Mouse (Mus musculus): ENCODE measurements around the gene Prkch. TPM values are rescaled to one million over a fixed set of nuclear protein-coding genes. Genes with fewer than 3 reads are reported as not detected.

Gene Prkch
- total and polyA plus RNA-seq, 3 experiments: 0.33 TPM; not detected in 2

GRCm38 (mm10) chr12:73701999-73702398 lies 117.4 kb downstream of the Prkch start:
- peaks cover 17% of the 10 kb centered on the region; the same call in 1 of the 2 replicates for H3K9me3 ChIP-seq (replicated peaks)
- H3K27me3 ChIP-seq (ENCODE audit: insufficient read depth, low read length): 0 out of 2 replicates have a peak, but pooled peaks cover 3% of the 10 kb centered on the region
- H3K4me1 ChIP-seq (ENCODE audit: insufficient read depth, low read depth, low read length): no peaks in the 10 kb centered on the region
- no peak for DNase-seq (ENCODE audit: low spot score)
- H3K4me3 ChIP-seq (ENCODE audit: low read depth, low read length): no peak overlapping the region
- ATAC-seq (ENCODE audit: extremely low read depth, insufficient number of reproducible peaks, low FRiP score, poor library complexity, severe bottlenecking): no peak
- TF ChIP-seq TAL1 (conservative IDR thresholded peaks at IDR 0.05; ENCODE audit: low read depth, low read length): no peak
- TF ChIP-seq GATA2 (IDR thresholded peaks at IDR 0.05; ENCODE audit: borderline replicate concordance, low read depth, low read length): no peak
- TF ChIP-seq POLR2AphosphoS5 (IDR thresholded peaks at IDR 0.05; ENCODE audit: insufficient replicate concordance, low read depth, low read length): no peak
- TF ChIP-seq GATA1 (IDR thresholded peaks at IDR 0.05; ENCODE audit: borderline replicate concordance, low read length): no peak
- TF ChIP-seq CTCF (IDR thresholded peaks at IDR 0.05; ENCODE audit: low read depth, low read length): no peak
- no peaks in the 10 kb centered on the region for H3K36me3 ChIP-seq (replicated peaks)

- no peak for TF ChIP-seq POLR2AphosphoS5 (IDR thresholded peaks at IDR 0.05; ENCODE audit: insufficient replicate concordance, low read depth, low read length)
- no peak for TF ChIP-seq TAL1 (conservative IDR thresholded peaks at IDR 0.05; ENCODE audit: low read depth, low read length)
- no peak for TF ChIP-seq GATA2 (IDR thresholded peaks at IDR 0.05; ENCODE audit: borderline replicate concordance, low read depth, low read length)
- no peak for TF ChIP-seq CTCF (IDR thresholded peaks at IDR 0.05; ENCODE audit: low read depth, low read length)
- TF ChIP-seq GATA1 (IDR thresholded peaks at IDR 0.05; ENCODE audit: borderline replicate concordance, low read length): no peak
- Histone ChIP-seq H3K4me1 (ENCODE audit: insufficient read depth, low read depth, low read length) (no peaks in the 10 kb centered on the region), H3K9me3 (replicated peaks) (peaks cover 13% of the 10 kb centered on the region; the same call in 1 of the 2 replicates), H3K36me3 (replicated peaks) (no peaks in the 10 kb centered on the region), H3K4me3 (ENCODE audit: low read depth, low read length) (no peak overlapping the region), H3K27me3 (ENCODE audit: insufficient read depth, low read length) (0 out of 2 replicates have a peak, but pooled peaks cover 3% of the 10 kb centered on the region)
- ATAC-seq (ENCODE audit: extremely low read depth, insufficient number of reproducible peaks, low FRiP score, poor library complexity, severe bottlenecking) (no peak), DNase-seq (ENCODE audit: low spot score) (no peak)
Observed at GRCm38 (mm10) chr12:73704382-73704781, 119.8 kb downstream of the Prkch start.

- no peaks in the 10 kb centered on the region for H3K36me3 ChIP-seq (replicated peaks)
Observed at GRCm38 (mm10) chr12:73705097-73705690, 120.6 kb downstream of the Prkch start.

GRCm38 (mm10) chr12:73708498-73708897 lies 123.9 kb downstream of the Prkch start:
- no peak for TF ChIP-seq GATA1 (IDR thresholded peaks at IDR 0.05; ENCODE audit: borderline replicate concordance, low read length)
- TF ChIP-seq POLR2AphosphoS5 (IDR thresholded peaks at IDR 0.05; ENCODE audit: insufficient replicate concordance, low read depth, low read length): no peak
- TF ChIP-seq GATA2 (IDR thresholded peaks at IDR 0.05; ENCODE audit: borderline replicate concordance, low read depth, low read length): no peak
- TF ChIP-seq CTCF (IDR thresholded peaks at IDR 0.05; ENCODE audit: low read depth, low read length): no peak
- no peak for TF ChIP-seq TAL1 (conservative IDR thresholded peaks at IDR 0.05; ENCODE audit: low read depth, low read length)
- no peak for DNase-seq (ENCODE audit: low spot score)
- no peak for ATAC-seq (ENCODE audit: extremely low read depth, insufficient number of reproducible peaks, low FRiP score, poor library complexity, severe bottlenecking)
- Histone ChIP-seq H3K4me3 (ENCODE audit: low read depth, low read length) (no peak overlapping the region), H3K27me3 (ENCODE audit: insufficient read depth, low read length) (peaks cover 3% of the 10 kb centered on the region; the same call in 1 of the 2 replicates), H3K9me3 (replicated peaks) (peaks cover 11% of the 10 kb centered on the region; the same call in 1 of the 2 replicates), H3K36me3 (replicated peaks) (no peaks in the 10 kb centered on the region), H3K4me1 (ENCODE audit: insufficient read depth, low read depth, low read length) (no peaks in the 10 kb centered on the region)

More at GRCm38 (mm10) chr12:73705097-73705690, 120.6 kb downstream of the Prkch start:
- no peak overlapping the region for H3K4me3 ChIP-seq (ENCODE audit: low read depth, low read length)
- H3K27me3 ChIP-seq (ENCODE audit: insufficient read depth, low read length): no peaks in the 10 kb centered on the region
- no peaks in the 10 kb centered on the region for H3K4me1 ChIP-seq (ENCODE audit: insufficient read depth, low read depth, low read length)
- no peak for TF ChIP-seq POLR2AphosphoS5 (IDR thresholded peaks at IDR 0.05; ENCODE audit: insufficient replicate concordance, low read depth, low read length)
- no peak for TF ChIP-seq CTCF (IDR thresholded peaks at IDR 0.05; ENCODE audit: low read depth, low read length)
- no peak for TF ChIP-seq GATA1 (IDR thresholded peaks at IDR 0.05; ENCODE audit: borderline replicate concordance, low read length)
- TF ChIP-seq TAL1 (conservative IDR thresholded peaks at IDR 0.05; ENCODE audit: low read depth, low read length): no peak
- no peak for TF ChIP-seq GATA2 (IDR thresholded peaks at IDR 0.05; ENCODE audit: borderline replicate concordance, low read depth, low read length)
- H3K9me3 ChIP-seq (replicated peaks): peaks cover 10% of the 10 kb centered on the region; the same call in 1 of the 2 replicates
- ATAC-seq (ENCODE audit: extremely low read depth, insufficient number of reproducible peaks, low FRiP score, poor library complexity, severe bottlenecking) (no peak), DNase-seq (ENCODE audit: low spot score) (no peak)

GRCm38 (mm10) chr12:73708920-73709319 lies 124.3 kb downstream of the Prkch start:
- ATAC-seq (ENCODE audit: extremely low read depth, insufficient number of reproducible peaks, low FRiP score, poor library complexity, severe bottlenecking): no peak

GRCm38 (mm10) chr12:73710846-73711245 lies 126.2 kb downstream of the Prkch start:
- DNase-seq (ENCODE audit: low spot score): no peak
- ATAC-seq (ENCODE audit: extremely low read depth, insufficient number of reproducible peaks, low FRiP score, poor library complexity, severe bottlenecking): no peak
- Histone ChIP-seq H3K4me3 (ENCODE audit: low read depth, low read length) (no peak overlapping the region), H3K27me3 (ENCODE audit: insufficient read depth, low read length) (peaks cover 3% of the 10 kb centered on the region; the same call in 1 of the 2 replicates), H3K4me1 (ENCODE audit: insufficient read depth, low read depth, low read length) (no peaks in the 10 kb centered on the region), H3K9me3 (replicated peaks) (peaks cover 8% of the 10 kb centered on the region; the same call in 1 of the 2 replicates), H3K36me3 (replicated peaks) (no peaks in the 10 kb centered on the region)
- no peak for TF ChIP-seq GATA2 (IDR thresholded peaks at IDR 0.05; ENCODE audit: borderline replicate concordance, low read depth, low read length)
- TF ChIP-seq POLR2AphosphoS5 (IDR thresholded peaks at IDR 0.05; ENCODE audit: insufficient replicate concordance, low read depth, low read length): no peak
- TF ChIP-seq TAL1 (conservative IDR thresholded peaks at IDR 0.05; ENCODE audit: low read depth, low read length): no peak
- no peak for TF ChIP-seq CTCF (IDR thresholded peaks at IDR 0.05; ENCODE audit: low read depth, low read length)
- TF ChIP-seq GATA1 (IDR thresholded peaks at IDR 0.05; ENCODE audit: borderline replicate concordance, low read length): no peak

More at GRCm38 (mm10) chr12:73708920-73709319, 124.3 kb downstream of the Prkch start:
- Histone ChIP-seq H3K27me3 (ENCODE audit: insufficient read depth, low read length) (peaks cover 3% of the 10 kb centered on the region; the same call in 1 of the 2 replicates), H3K4me3 (ENCODE audit: low read depth, low read length) (no peak overlapping the region), H3K9me3 (replicated peaks) (peaks cover 10% of the 10 kb centered on the region; the same call in 1 of the 2 replicates), H3K36me3 (replicated peaks) (no peaks in the 10 kb centered on the region), H3K4me1 (ENCODE audit: insufficient read depth, low read depth, low read length) (no peaks in the 10 kb centered on the region)
- no peak for DNase-seq (ENCODE audit: low spot score)
- TF ChIP-seq GATA1 (IDR thresholded peaks at IDR 0.05; ENCODE audit: borderline replicate concordance, low read length): no peak
- TF ChIP-seq CTCF (IDR thresholded peaks at IDR 0.05; ENCODE audit: low read depth, low read length): no peak
- TF ChIP-seq GATA2 (IDR thresholded peaks at IDR 0.05; ENCODE audit: borderline replicate concordance, low read depth, low read length): no peak
- TF ChIP-seq POLR2AphosphoS5 (IDR thresholded peaks at IDR 0.05; ENCODE audit: insufficient replicate concordance, low read depth, low read length): no peak
- no peak for TF ChIP-seq TAL1 (conservative IDR thresholded peaks at IDR 0.05; ENCODE audit: low read depth, low read length)
